In genomic region chr7:143757696-143758095, GRCm38 (mm10) we compare ENCODE assay signal across 11 mouse cellular contexts. TPM values are rescaled to one million over a fixed set of nuclear protein-coding genes. Genes with fewer than 3 reads are reported as not detected.
DNase-seq lines count a peak whose midpoint lies in the region; ATAC-seq lines count a peak whose summit lies in the region.
"Had no signal": no experiment of that assay in that cellular context is flagged by ENCODE, and none has a peak within 500 bp of the region (broad histone marks: within the 10 kb centered on the region; RNA-seq: fewer than 3 reads in every experiment).

No protein-coding gene starts in this region.

- WGBS in heart, embryonic 13.5 days: 36% methylated on average over 3 of the region's 3 CpGs
- WGBS in liver, embryonic 12.5 days (ENCODE audit: insufficient replicate concordance): 43% methylated on average over 3 of the region's 3 CpGs
- 70% methylated on average over 3 of the region's 3 CpGs for WGBS in embryonic facial prominence, embryonic 10.5 days
- WGBS in liver, embryonic 15.5 days (ENCODE audit: insufficient replicate concordance): 37% methylated on average over 3 of the region's 3 CpGs

- H3K9ac ChIP-seq in heart, embryonic 13.5 days: no peak overlapping the region
- no peak overlapping the region for H3K9ac ChIP-seq in liver, embryonic 12.5 days
- no peak overlapping the region for H3K9ac ChIP-seq in liver, embryonic 15.5 days

- H3K9me3 ChIP-seq in heart, embryonic 13.5 days: no peaks in the 10 kb centered on the region
- no peaks in the 10 kb centered on the region for H3K9me3 ChIP-seq in liver, embryonic 12.5 days (replicated peaks)
- no peaks in the 10 kb centered on the region for H3K9me3 ChIP-seq in embryonic facial prominence, embryonic 10.5 days
- no peaks in the 10 kb centered on the region for H3K9me3 ChIP-seq in liver, embryonic 15.5 days (replicated peaks)

- no peak overlapping the region for H3K27ac ChIP-seq in heart, embryonic 13.5 days (replicated peaks)
- no peak overlapping the region for H3K27ac ChIP-seq in liver, embryonic 12.5 days
- H3K27ac ChIP-seq in embryonic facial prominence, embryonic 10.5 days (replicated peaks): no peak overlapping the region
- H3K27ac ChIP-seq in liver, embryonic 15.5 days (replicated peaks): no peak overlapping the region

- peaks cover 18% of the 10 kb centered on the region for H3K4me1 ChIP-seq in heart, embryonic 13.5 days
- peaks cover 23% of the 10 kb centered on the region for H3K4me1 ChIP-seq in liver, embryonic 12.5 days
- peaks cover 16% of the 10 kb centered on the region for H3K4me1 ChIP-seq in embryonic facial prominence, embryonic 10.5 days
- H3K4me1 ChIP-seq in liver, embryonic 15.5 days (replicated peaks): peaks cover 16% of the 10 kb centered on the region

- H3K36me3 ChIP-seq in heart, embryonic 13.5 days: no peaks in the 10 kb centered on the region
- H3K36me3 ChIP-seq in liver, embryonic 12.5 days: no peaks in the 10 kb centered on the region
- no peaks in the 10 kb centered on the region for H3K36me3 ChIP-seq in embryonic facial prominence, embryonic 10.5 days (replicated peaks)
- no peaks in the 10 kb centered on the region for H3K36me3 ChIP-seq in liver, embryonic 15.5 days (replicated peaks)

- H3K4me3 ChIP-seq in heart, embryonic 13.5 days: no peak overlapping the region
- no peak overlapping the region for H3K4me3 ChIP-seq in liver, embryonic 12.5 days
- peak overlapping the region; percentile 55; the same call in 1 of the 2 replicates for H3K4me3 ChIP-seq in embryonic facial prominence, embryonic 10.5 days
- no peak overlapping the region for H3K4me3 ChIP-seq in liver, embryonic 15.5 days (replicated peaks)

- H3K4me2 ChIP-seq in heart, embryonic 13.5 days: peak overlapping the region; percentile 80; the same call in 1 of the 2 replicates
- H3K4me2 ChIP-seq in liver, embryonic 12.5 days: peak overlapping the region; percentile 58
- H3K4me2 ChIP-seq in liver, embryonic 15.5 days: peak overlapping the region; percentile 63; the same call in 1 of the 2 replicates

- DNase-seq in heart, postnatal 36 days: no peak
- no peak for DNase-seq in liver
- DNase-seq in embryonic facial prominence, embryonic 10.5 days (ENCODE audit: low spot score): no peak
- no peak for DNase-seq in ovary, adult 18-20 months (ENCODE audit: low spot score)
- no peak for DNase-seq in layer of hippocampus, adult 8-10 months (ENCODE audit: low spot score in 2 of 2)

- H3K27me3 ChIP-seq in heart, embryonic 13.5 days (replicated peaks): peaks cover 59% of the 10 kb centered on the region
- peaks cover 63% of the 10 kb centered on the region for H3K27me3 ChIP-seq in liver, embryonic 12.5 days (replicated peaks)
- peaks cover 58% of the 10 kb centered on the region for H3K27me3 ChIP-seq in embryonic facial prominence, embryonic 10.5 days (replicated peaks; ENCODE audit: low read depth, poor library complexity, severe bottlenecking)
- peaks cover 25% of the 10 kb centered on the region for H3K27me3 ChIP-seq in liver, embryonic 15.5 days

- intact Hi-C loops in heart, postnatal 36 days (cut with DNase I): loop anchor here (10.0 kb wide), 1 partner anchor 603 kb away; no protein-coding TSS in a partner anchor

- ATAC-seq in heart, embryonic 13.5 days (ENCODE audit: extremely low read depth, insufficient number of reproducible peaks, low FRiP score, low TSS enrichment): no peak
- no peak for ATAC-seq in liver, embryonic 12.5 days
- no peak for ATAC-seq in liver, embryonic 15.5 days (ENCODE audit: insufficient read depth)

RNA-seq across cellular contexts. Expression of gene Osbpl5, which starts 0.9 kb away (rescaled TPM):
- 34.8 and 36.2 TPM in 2 replicates for polyA plus RNA-seq in heart, embryonic 13.5 days (2015; fragmentation: Nextera tagmentation; extraction: Ambion mirVana)
- 10 to 100 TPM; 19.6 to 26.1 TPM for total RNA-seq in heart, postnatal 36 days (2021)
- 4.7 and 4.8 TPM in 2 replicates for polyA plus RNA-seq in liver, embryonic 12.5 days (2016; fragmentation: Nextera tagmentation; extraction: Ambion mirVana)
- polyA plus RNA-seq in embryonic facial prominence, embryonic 10.5 days (2016; fragmentation: Nextera tagmentation; extraction: Ambion mirVana): 15.8 and 16.8 TPM in 2 replicates
- polyA plus RNA-seq in liver, embryonic 15.5 days (2015; fragmentation: Nextera tagmentation; extraction: Ambion mirVana): 1.9 and 2.9 TPM in 2 replicates
- total RNA-seq in layer of hippocampus, adult 8-10 months (2022): 10 to 100 TPM; 20.0 to 24.8 (median 22.7) TPM

RNA-seq across cellular contexts. Expression of gene Mrgprg, which starts 9.1 kb away (rescaled TPM):
- not detected in 2 replicates for polyA plus RNA-seq in heart, embryonic 13.5 days (2015; fragmentation: Nextera tagmentation; extraction: Ambion mirVana)
- total RNA-seq in heart, postnatal 36 days (2021): not detected
- not detected in 2 replicates for polyA plus RNA-seq in liver, embryonic 12.5 days (2016; fragmentation: Nextera tagmentation; extraction: Ambion mirVana)
- polyA plus RNA-seq in embryonic facial prominence, embryonic 10.5 days (2016; fragmentation: Nextera tagmentation; extraction: Ambion mirVana): not detected in 2 replicates
- polyA plus RNA-seq in liver, embryonic 15.5 days (2015; fragmentation: Nextera tagmentation; extraction: Ambion mirVana): not detected in 2 replicates
- total RNA-seq in layer of hippocampus, adult 8-10 months (2022): not detected
- total RNA-seq: left cerebral cortex, adult 18-20 months had no signal
- polyA plus RNA-seq: embryonic facial prominence, embryonic 11.5 days; testis, adult 2 months had no signal

RNA-seq across cellular contexts. Expression of gene Mrgpre, which starts 26.6 kb away (rescaled TPM):
- polyA plus RNA-seq in heart, embryonic 13.5 days (2015; fragmentation: Nextera tagmentation; extraction: Ambion mirVana): 1.8 and 1.9 TPM in 2 replicates
- 1 to 10 TPM; 1.2 to 1.4 TPM for total RNA-seq in heart, postnatal 36 days (2021)
- 0.20 and 0.33 TPM in 2 replicates for polyA plus RNA-seq in liver, embryonic 12.5 days (2016; fragmentation: Nextera tagmentation; extraction: Ambion mirVana)
- 1.8 TPM in 2 replicates for polyA plus RNA-seq in embryonic facial prominence, embryonic 10.5 days (2016; fragmentation: Nextera tagmentation; extraction: Ambion mirVana)
- 0.48 and 0.52 TPM in 2 replicates for polyA plus RNA-seq in liver, embryonic 15.5 days (2015; fragmentation: Nextera tagmentation; extraction: Ambion mirVana)
- total RNA-seq in layer of hippocampus, adult 8-10 months (2022): 1 to 10 TPM; 5.2 to 7.3 (median 6.9) TPM
